Mouse (Mus musculus) ES-E14 (cell line): ENCODE measurements around the gene Itga1.

ENCODE experiments used
- MAFK ChIP-seq: IDR thresholded peaks from 2 replicates; pipeline ENCODE4 v1.6.1; 2014; ENCODE audit warnings: mild to moderate bottlenecking, low read depth, low read length, inconsistent platforms; ENCODE audit not compliant: insufficient read depth
- ZNF384 ChIP-seq: IDR thresholded peaks from 2 replicates; pipeline ENCODE4 v1.6.1; 2012; ENCODE audit warnings: low read depth, low read length, inconsistent platforms

DNA sequence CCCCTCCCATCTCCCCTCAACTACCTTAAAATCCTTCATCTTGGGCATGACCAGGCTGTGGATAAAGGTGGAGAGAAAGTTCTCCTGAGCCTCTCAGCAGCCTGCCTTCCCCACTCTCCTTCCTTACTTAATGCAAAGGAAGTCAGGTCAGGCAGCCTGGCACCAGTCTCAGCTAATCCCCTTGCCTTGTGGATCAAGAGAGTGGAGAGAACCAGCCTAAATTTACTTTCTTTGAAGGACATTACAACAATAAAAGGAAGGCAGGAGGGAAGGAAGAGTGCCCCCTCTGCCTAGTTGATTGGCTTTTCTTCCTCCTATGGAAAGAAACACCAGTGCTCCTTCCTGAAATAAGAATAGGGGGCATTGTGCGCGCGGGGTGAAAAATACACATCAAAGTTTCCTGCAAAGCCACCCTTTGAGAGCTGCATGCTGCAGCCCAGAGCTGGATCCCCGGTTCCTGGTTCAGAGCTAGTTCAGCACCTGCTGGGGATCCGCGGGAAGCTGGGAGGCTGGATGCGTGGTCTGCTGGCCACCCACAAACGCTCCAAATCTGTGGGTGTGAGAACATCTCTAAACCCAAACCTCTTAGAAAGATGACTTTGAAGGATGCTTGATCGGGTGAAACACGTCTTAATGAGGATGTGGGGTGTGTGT lies 170.6 kb downstream of the Itga1 start:
- no peak for TF ChIP-seq ZNF384
- TF ChIP-seq MAFK: no peak
